Mouse (Mus musculus) left cerebral cortex, adult 8-10 months (tissue): Measurements from ENCODE around the gene Rab11fip2. TPM values are rescaled to one million over a fixed set of nuclear protein-coding genes. Genes with fewer than 3 reads are reported as not detected.

Experiments
- DNase-seq, 2 experiments: peaks; one replicate each; pipeline ENCODE4 v3.0.0; 2022; ENCODE audit warnings: low spot score in 2 of 2
- total RNA-seq, 4 experiments: library from RNA; stranded (reverse); gene quantifications; 2 replicates each; pipeline ENCODE4 v1.2.4; 2022

Rab11fip2 gene
- 10 to 100 TPM; 64.0 to 78.2 (median 73.3) TPM for total RNA-seq

DNA sequence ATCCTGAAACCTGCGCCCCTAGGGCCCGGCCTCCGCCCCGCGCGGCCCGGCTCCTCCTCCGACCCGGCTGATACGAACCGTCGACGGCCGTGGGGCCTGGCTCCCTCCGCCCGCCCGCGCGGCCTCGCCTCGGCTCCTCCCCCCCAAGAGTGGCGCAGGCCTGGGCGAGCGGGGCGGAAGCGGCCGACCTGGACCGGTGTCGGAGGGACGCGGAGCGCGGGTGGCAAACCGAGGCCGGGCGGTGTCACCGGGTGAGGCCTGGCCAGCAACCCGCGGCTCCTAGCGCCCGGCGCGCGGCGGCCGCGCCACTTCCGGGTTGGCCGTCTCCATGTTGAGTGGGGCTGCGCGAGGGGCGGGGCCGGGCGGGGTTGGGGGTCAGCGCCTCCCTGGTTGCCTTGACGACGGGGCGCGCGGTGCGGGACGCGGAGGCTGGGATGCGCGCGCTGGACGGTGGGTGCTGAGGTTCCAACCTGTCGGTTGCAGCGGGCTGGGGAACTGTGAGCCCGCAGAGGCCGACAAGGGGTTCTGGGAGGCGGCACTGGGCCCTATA is at the start of gene Rab11fip2:
Gene Rab11fip2 (minus strand): TSS at position 333 of the 550 bp plus-strand sequence.
- DNase-seq, result peak; percentile 77 to 78

DNA sequence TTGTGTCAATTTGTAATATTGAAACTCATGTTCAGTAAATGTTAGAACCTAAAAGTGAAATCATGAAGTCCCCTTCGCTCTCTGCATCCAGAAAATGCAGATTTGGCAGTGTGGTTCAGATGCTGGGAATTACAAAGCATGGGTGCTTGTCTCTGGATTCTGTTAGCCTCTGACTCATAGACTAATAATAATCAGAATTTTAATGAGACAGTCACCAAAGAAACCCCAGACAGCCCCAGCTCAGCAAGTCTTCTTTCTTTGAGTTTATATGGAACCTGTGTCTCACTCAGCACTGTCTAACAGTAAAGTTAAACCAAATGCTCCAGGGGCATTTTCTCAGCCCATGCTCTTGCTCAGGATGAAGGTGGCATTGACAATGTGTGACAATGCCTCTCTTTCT is 38.1 kb upstream of the Rab11fip2 start:
- DNase-seq, result no peak

DNA sequence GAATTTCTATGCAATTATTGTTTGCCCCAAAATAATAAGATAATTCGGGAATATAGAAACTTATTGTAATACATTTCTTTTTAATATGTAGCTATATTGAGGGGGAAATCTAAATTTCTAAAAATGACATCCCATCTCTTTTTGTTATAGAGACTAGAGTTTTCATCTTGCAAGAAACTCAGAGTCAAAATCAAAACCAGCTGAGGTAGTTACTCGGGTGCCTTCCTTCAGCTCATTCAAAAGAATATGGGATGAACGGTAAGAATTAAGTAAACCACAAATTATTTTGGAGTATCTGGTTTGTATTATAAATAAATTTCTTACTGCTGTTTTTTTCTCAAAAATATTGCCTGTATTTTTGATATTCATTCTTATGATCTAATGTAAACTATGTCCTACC is 11.5 kb upstream of the Rab11fip2 start:
- DNase-seq, result no peak

DNA sequence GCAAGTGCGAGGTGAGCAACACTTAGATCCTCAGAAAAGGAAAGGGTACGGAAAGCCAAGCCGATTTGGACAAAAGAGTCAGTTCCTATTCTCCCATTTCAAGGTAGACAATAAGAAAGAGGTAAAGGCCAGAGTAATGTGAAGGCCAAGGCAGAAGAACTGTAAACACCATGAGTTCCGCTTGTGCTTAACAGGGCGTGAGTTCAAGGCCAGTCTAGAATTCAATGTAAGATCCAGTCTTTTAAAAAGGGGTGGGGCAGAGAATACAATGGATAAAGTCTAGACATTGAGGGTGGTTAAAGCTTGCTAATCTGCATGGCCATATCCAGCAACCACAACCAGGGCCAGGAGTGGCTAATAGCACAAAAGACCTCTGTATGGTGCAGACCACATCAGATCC is 6.3 kb upstream of the Rab11fip2 start:
- no peak for DNase-seq

DNA sequence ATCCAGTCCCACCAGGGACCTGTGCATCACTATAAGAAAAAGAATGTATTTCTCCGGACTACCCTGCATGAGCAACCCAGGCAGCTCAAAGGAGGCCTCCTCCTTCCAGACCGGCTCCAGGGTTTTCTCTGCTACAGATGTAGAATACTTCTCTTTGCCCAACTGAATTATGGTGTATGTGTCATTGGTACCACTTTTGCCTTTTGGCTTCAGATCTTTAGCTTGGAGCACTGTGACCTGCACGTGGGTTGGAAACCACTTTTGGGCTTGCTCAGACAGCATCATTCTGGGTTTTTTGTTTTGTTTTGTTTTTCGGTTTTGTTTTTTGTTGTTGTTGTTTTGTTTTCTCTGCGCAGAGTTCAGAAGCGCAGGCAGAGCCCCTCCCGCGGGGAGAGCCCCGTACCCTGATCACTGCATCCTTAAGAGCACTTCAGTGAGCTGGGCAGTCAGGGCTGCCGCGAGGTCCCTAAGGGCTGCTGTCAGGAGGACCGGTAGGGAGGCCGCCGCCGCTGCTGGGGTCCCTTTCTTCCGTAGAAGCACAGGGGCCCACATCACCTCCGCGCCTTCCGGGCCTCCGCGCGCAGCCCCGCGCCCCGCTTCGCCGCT is 635 bp downstream of the Rab11fip2 start:
- DNase-seq, result no peak

DNA sequence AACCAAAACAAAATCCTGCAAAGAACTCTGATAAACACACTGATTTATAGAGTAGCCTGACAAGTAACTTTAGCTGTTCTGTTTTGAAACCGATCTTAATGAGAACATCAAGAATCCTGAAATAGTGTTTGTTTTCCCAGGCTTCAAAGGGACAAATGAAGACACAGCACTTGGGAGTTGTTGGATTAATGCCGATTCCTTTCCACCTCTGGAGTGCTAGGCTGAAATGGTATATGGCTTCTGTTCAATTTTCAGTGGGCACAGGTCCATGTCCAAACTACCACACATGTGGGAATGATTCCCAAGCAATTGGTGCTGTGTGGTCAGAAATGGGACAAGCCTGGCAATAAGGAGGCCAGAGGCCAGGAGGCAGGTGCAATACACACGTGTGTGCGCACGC is 3.7 kb downstream of the Rab11fip2 start:
- DNase-seq, result no peak

DNA sequence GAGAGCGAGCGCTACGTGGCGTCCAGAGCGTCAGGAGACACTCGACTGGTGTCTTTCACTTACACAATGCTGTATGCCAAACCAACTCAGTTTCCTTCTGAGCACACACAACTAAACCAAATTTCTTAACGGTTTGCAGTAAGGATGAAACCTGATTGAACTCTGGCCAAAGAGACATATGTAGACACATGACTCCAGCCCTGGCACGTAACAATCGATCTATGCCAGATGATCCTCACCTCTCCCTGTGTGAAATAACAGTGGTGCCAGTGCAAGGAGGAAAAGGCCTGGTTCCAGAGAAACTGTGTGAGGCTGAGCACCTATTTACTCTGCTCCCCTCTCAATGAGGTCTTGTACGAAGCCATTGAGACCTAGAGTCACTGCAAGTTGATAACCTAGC is 11.4 kb downstream of the Rab11fip2 start:
- DNase-seq, result no peak

DNA sequence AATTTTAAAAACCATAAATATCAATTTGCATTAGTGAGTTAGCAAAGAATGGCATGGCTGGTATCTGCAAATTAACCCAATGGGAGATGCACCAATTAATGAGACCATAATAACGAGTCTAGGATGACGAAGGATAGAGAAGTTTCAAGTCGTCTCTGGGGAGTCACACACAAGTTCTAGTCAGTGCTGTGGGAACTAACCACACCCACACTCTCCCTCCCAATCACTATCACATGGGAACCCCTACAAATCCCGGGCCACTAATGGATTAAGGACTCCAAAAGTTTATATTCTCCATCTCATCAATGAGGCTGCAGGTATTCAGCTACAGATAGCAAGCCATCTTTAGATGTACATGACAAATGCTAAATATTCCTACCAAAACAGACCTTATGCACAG is 14.8 kb downstream of the Rab11fip2 start:
- DNase-seq, result no peak

DNA sequence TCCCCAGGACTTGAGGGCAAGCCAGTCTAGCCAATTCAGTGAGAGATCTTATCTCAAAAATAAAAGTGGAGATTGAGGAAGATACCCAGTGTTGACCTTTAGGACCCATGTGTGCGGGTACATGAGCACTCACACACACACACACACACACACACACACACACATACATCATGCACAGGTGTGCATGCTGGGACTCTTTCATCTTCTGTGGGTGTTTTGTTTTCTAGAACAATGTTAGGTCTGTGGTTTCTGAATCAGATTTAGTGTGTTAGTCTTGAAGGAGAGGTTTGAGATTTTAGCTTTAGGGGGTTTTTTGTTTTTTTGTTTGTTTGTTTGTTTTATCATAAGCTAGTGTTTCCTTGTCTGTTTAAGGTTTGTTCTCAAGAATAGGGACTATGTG is 17.3 kb downstream of the Rab11fip2 start:
- DNase-seq, result no peak

DNA sequence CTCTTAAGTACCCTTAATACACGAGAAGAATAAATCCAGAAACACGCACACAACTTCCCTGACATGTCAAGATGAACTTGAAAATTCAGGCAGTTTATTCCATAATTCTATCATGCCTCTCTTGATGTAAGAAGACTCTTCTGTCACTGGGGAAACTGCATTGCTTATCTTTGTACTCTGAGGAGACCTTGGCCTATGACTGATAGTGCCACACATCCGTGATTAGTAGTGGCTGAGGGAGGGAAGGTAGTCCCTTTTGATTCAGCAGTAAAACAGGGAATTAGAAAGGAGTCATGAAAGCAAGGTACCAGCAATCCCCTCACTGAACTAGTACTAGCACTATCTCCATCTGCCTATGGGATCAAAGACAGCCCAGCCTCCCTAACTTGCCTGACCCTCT is 22.6 kb downstream of the Rab11fip2 start:
- no peak for DNase-seq

DNA sequence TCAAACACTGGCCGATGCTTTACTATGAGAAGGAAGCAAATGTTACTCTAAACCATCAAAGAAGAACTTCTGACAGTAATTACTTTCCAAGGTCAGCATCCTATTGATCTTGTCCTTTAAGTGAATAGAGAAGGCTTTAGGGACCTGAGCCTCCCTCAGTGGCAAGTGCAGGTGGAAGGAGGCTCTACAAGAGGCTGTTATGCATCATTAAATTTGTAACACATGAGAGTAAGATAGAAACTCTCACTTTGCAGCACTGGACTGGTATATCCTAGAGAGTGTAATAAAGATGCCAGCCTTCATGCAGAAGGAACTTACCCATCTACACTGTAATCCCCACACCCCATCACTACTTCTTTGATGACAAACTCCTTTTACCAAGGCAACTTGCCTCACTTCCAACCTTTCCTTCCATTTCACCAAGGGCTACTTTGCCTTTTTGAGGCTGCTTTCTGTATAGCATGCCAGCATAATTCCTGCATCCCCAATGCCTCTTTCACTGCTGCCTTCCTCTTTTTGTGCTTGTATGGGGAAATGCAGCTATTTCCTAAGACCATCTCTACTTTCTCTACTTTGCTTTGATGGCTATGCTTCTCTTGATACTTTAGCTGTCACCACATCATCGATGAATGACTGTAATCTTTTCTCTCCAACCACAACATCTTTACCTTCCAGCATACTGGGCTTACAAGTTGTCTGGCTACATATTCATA is 25.4 kb downstream of the Rab11fip2 start:
- DNase-seq, result no peak

DNA sequence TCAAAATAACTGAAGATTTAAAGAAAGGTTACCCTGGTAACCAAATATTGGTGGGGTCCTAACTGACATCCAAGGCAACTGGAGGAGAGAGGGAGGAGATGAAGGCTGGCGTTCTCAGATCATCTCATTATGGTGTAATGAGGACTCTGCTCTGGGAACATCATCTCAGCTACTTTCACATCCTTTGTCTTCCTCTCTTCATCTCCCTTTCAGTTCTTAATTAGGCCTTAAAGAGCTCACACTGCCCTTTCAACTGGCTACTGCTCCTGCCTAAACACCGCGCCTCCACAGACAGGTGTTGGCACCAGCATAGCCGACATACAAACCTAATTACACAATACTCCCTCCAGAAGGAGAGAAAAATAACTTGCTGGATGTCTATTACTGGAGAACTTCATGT is 31.9 kb downstream of the Rab11fip2 start:
- no peak for DNase-seq

DNA sequence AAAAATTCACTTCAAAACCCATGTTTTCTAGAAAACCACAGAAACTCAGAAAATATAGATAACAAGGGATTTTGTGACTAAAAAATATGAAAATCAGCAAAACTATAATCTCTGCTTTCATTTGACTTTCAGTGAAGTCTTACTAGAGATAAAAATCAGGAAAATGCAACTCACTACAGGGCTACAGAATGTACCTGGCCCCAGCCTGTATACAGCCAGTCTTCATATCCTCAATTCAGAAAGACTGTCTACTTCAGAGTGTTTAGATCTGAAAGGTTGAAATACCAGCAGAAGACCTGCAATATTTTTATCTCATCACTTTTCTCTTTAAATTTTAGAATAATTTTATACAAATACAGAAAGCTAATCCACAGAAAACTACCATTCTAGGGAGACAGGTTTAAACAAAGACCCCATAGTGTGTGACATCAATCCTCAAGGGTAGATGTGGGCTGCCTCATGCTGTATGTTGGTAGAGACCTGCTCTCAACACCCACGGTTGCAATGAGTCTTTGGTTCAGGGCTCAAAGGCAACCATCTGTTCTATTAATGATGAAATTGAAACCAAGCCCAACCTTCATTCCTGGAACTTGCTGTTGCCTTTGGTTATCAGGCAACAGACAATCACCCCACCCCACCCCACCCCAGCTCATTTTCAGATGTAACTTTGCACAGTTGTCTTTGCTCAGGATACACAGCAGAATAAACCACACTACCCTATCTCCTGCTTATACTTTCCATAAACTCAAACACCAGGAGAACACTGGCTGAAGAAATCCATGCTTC is 38.0 kb downstream of the Rab11fip2 start:
- DNase-seq, result no peak

DNA sequence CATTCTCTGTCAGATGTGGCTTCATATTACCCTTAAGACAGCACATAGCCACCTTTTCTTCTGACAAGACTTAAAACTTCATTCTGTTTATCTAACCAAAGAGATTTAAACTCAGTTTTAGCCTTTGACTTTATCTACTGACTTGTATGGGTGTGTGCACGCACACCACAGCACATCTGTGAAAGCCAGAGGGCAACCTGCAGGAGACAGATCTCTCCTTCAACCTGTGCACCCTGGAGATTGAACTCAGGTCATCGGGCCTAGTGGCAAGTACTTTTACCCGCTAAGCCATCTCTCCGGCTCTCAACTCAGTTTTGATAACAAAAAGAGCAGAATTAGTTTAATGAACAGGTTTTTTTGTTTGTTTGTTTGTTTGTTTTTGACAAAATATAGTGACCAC is 43.5 kb downstream of the Rab11fip2 start:
- no peak for DNase-seq

DNA sequence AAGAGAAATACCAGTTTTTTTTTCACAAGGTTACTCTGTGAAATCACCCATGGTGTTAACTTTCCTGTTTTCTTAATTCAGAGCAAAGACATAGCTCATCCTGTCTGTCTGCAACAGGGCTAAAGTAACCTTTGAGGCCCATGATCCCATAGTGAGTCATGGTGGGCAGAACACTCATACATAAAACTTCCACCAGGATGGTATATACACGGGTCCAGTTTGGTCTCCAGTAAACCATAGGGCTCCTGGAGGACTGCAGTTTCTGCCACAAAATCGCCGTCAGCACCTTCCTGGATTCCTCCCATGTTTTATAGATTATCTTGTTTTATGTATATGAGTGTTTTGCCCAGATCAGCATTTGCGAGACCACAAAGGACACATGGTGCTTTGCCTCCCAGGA is 45.2 kb downstream of the Rab11fip2 start:
- no peak for DNase-seq

DNA sequence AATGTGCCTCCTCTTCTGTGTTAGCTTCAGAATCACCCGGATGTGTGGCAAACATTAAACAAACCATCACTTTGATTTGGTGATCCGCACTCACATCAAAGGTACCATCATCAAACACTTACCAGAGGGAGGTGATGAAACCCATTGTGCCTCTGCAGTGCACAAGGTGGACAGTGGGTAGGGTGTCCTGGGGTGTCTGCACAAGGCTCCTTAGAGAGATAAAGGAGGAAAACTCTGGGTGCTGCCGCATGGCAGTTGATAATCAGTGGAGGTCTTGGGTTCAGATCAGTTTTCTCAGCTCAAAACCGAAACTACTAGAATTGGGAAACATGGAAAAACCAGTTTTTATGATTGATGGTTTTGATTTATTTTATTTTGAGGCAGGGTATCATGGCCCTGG is 54.1 kb downstream of the Rab11fip2 start:
- no peak for DNase-seq

DNA sequence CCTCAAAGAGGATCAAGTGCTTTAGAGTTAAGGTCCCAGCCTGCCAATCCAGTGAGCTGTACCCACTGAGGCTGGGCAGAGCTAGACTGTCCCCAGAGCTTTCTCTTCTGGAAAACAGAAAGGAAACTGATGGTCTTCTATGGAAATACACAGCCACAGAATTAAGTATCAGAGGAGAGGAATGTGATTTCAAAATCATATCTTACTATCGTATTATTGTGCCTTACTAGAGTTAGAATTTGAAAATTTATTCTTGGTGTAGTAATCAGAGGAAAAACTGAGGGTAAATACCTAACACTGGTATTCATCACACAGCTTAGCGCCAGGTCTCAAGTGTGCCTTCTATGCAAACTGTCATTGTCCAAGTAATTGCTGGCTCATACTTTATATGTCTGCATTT is 54.6 kb downstream of the Rab11fip2 start:
- no peak for DNase-seq

DNA sequence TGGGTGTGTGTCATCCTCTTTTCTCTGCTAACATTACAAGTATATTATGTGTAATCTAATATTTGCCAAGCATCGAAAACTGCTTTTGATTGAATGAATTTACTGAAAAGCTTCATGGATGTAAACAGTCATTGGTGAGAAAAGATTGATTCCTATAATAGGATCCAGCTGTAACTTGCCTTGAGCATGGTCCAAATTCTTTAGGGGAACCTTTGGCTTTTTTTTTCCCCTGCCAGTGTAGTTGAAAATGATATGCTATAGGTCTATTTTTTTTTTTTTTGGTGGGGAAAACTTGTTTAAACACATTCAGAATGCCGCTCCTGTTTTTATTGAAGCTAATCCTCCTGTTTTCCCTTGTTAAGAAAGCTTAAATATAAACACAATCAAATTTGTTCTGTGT is 55.6 kb downstream of the Rab11fip2 start:
- no peak for DNase-seq

DNA sequence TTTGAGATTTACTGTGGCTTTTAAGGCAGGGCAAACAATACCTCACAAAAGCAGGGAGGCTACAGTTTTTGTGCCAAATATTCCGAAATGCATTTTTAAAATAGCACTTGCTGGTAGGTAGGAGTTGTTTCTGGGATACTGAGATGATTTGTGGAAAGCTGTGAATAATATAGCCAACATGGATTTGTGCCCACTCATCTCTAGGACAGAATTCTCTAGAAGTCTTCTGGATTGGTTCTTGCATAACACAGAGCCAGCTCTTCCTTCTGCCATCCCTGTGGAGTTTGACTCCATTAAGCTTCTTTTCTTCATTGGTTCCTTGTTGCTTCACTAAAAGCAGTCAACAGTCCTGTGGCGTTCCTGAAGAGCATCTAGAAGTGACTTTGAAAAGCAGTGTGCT is 58.2 kb downstream of the Rab11fip2 start:
- DNase-seq, result peak in 1 of 2 experiments; percentile 13

DNA sequence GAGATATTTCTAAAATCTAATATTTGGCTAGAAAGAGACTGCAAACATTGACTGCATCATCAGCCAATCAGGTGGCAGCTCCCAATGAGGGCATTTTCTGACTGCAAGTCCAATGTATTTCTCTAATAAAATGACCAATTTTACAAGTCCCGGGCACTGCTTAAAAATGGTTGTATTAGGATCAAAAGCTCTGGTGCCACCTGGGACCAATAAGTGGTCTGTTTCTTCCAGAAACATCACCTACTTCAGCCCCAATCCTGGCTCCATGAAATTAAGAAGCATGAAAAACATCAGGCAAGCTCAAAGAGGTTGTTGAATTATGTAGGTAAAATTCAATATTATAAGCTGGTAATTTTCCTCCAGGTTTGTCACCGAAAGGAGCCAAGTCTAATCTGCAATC is 66.2 kb downstream of the Rab11fip2 start:
- DNase-seq, result no peak

DNA sequence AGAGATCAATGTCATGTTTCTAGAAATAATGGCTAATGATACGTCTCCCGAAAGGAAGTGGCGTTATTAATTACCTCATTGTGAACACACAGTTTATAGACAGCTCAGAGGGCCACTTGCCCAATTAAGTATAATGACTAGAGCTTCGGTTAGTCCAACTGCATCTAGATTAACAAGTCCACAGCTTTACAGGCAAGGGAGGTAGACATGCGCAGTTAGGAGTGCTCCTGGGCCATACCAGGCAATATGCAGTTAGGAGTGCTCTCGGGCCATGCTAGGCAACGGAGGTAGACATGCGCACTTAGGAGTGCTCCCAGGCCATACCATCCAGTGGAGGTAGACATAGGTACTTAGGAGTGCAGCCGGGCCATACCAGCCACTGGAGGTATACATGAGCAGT is 76.8 kb downstream of the Rab11fip2 start:
- no peak for DNase-seq

DNA sequence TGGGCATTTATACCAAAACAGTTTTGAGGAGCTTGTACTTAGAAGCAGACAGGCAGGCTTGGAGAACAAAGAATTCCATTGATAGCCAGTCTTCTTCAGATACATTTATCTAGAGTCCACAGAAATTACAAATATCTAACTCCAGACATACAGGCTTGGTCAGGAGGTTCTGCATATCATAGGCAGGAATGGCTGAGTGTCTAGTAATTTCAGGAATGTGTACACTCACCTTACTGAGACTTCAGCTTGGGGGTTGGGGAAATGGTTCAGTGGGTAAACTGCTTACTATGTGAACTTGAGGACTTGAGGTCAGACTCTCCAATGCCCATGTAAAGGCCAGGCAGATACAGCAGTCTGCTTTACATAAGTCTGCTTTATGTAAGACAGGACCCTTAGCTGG is 81.0 kb downstream of the Rab11fip2 start:
- no peak for DNase-seq
